Mouse (Mus musculus): ENCODE results near the gene Cyp27b1.

Cyp27b1 gene

DNA sequence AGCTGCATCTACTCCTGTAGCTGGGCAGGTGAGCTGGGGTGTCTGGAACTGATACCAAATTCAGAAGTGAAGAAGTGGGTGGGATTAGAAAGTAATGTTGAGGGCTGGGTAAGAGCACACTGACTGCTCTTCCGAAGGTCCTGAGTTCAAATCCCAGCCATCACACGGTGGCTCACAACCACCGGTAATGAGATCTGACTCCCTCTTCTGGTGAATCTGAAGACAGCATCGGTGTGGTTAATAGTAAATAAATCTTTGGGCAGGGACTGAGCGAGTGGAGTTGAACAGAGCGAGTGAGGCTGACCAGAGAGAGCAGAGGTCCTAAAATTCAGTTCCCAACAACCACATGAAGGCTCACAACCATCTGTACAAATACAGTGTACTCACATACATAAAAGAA, 37.6 kb downstream of the Cyp27b1 start:
- no peak for DNase-seq (ENCODE audit: low spot score in 2 of 2)

DNA sequence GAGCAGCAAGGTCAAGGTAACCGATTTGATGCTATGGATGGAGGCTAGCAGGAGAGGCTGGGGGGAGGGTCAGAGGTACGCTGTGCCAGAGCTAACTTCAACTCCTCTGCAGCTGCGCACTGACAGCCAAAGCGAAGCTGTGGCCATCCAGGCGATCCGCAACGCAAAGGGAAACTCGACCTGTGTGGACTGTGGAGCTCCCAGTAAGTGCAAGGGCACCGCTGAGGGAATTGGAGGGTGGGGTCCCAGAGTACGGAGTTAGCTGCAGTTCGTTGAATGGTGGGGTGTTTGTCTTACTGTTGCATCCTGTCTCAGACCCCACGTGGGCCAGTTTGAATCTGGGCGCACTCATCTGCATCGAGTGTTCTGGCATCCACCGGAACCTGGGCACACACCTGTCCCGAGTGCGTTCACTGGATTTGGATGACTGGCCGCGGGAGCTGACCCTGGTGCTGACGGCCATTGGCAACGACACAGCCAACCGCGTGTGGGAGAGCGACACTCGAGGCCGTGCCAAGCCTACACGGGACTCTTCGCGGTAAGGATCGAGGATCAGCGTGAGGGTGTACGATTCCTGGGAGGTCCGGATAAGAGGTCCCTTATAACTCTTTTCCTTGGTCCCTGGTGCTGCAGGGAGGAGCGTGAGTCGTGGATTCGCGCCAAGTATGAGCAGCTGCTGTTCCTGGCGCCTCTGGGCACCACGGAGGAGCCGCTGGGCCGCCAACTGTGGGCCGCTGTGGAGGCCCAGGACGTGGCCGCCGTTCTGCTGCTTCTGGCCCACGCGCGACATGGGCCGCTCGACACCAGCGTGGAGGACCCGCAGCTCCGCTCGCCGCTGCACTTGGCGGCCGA, 42.7 kb downstream of the Cyp27b1 start:
- peak; percentile 70 to 73 for DNase-seq (ENCODE audit: low spot score in 2 of 2)

DNA sequence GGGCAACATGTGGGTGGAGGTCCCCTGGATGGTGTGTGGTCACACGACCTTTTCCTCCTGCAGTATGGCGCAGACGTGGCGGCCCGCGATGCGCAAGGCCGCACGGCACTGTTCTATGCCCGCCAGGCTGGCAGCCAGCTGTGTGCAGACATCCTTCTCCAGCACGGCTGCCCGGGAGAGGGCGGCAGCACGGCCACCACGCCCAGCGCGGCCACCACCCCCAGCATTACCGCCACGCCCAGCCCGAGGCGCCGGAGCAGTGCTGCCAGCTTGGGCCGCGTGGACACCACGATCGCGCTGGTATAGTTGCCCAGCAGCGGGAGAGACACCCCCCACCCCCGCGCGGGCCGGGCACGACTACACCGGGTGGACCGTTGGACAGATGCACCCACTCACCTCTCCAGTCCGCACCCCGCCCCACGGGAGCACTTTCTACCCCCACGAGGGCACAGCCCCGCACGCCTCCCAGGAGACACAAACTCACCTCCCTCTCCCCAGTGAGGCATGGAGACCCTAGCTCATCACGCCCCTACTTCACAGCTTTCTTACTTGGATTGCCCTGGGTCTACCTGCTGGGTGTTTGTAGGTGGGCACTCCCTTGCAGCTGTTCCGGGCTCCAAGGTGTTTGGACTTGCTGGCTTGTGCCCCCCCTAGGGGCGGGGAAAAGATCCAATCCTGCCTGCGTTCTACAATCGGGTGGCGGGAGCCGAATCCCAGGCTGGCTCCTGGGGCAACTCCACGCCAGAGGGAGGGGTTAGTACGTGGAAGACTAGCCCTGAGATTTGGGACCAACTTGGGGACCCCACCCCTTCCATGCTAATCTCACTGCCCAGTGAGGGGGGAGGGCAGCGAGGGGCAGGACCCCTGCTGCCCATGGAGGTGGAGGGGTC, 43.7 kb downstream of the Cyp27b1 start:
- peak; percentile 60 for DNase-seq (ENCODE audit: low spot score in 2 of 2)

DNA sequence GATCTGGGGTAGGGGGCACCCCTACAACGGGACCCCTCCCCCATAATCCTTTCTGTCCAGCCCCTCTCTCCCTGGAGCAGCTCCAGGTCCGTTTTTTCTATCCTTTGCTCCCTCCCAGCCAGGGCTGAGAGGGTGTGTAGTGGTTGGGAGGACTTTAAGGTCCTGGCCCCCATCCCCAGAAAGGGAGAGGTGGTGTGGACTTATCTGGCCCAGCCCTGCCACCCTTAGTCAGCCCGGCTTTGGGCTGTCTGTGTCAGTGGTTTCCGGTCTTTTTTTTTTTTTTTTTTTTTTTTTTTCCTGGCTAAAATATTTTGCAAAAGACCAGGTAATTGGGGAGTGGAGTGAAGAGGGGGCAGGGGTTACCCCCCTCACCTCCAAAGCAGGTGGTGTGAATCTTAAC, 44.7 kb downstream of the Cyp27b1 start:
- no peak for DNase-seq (ENCODE audit: low spot score in 2 of 2)

DNA sequence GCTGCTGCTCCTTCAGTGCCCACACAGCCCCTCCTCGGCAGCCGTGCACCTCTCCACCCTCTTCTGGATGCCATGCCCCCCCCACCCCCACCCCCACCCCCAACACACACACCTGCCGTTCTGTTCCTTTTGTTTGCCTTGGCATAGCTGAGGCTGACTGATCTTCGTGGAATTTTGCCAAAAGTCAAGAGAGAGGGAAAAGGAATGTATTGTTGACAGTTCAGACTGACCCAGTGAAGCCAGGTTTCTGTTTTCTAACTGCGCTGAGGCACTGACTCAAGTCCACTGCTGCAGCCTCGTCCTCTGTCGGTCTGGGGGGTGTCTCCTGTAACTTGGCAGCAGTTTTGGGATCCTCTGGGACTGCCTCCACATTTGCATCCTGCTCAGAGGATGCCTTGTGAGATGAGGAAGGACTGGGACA, 46.3 kb downstream of the Cyp27b1 start:
- peak; percentile 56 to 78 for DNase-seq (ENCODE audit: low spot score in 2 of 2)

DNA sequence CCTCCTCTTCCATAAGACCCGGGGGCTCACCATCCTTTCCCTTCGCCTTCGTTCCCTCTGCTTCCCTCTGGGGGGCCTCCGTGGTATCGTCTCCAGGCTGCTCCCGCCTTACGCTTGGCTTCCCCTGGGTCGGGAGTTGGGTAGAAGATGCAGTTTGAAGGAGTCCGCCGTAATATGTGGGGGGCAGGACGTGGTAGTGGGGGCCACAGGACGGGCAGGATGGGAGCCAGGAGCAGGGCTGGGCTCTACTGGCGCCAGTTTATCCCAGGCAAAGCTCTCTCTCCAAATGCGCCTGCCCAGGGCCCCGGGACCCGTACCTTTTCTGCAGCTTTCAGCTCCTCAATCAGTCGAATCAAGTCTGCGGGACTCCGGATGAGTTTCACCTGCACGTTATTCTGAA, 50.5 kb downstream of the Cyp27b1 start:
- no peak for DNase-seq (ENCODE audit: low spot score in 2 of 2)

DNA sequence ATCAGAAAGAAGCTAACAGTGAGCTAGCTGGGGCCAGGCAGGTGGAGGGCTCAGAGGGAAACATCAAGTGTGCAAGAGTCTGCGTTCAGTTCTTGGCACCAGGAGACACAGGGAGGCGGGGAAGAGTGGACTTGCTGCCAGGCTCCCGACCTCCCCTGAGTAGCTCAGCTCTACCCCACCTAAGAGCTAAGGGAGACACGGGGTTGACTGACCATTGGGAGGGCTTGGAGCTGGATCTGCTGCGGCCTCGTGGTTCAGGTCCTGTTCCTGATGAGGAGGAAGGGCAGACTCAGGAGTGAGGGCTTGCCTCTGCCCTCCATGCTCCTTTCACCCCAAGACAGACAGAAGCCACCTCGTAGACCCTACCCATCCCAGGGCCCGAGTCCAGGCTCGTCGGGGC, 51.1 kb downstream of the Cyp27b1 start:
- DNase-seq (ENCODE audit: low spot score in 2 of 2) = no peak

DNA sequence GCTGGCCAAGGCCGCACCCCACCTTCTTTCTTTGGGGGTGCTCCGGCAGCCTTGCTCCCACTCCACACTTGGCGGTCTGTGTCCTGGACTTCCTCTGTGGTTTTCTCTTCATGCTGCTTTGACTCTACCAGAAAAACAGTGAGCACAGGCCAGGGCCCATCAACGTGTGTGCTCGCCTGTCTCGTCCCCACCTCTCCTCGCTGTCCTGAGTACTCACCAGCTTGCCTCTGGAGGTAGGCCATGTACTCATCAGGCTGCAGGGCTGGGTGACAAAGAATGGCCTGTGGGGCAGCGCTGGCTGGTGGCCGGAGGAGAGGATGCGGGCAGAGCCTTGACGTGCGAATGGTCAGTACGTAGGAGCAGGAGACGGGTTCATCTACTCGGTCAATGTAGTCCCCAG, 51.8 kb downstream of the Cyp27b1 start:
- DNase-seq (ENCODE audit: low spot score in 2 of 2) = no peak

DNA sequence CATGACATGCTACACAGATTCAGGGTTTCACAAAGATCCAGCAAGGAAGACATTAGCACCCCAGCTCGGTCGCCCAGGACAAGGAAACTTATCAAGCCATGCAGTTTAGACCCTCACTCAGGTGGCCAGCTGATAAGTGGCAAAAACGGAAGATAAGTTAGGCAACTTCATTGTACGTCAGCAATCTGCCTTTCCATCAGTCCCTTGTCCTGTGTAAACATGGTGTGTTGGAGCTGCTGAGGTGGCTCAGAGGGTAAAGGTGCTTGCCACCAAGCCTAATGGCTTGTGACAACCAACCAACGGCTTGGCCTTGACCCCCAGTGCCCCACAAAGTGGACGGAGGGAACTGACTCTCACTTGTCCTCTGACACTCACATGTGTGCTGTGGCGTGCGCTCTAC, 52.4 kb downstream of the Cyp27b1 start:
- no peak for DNase-seq (ENCODE audit: low spot score in 2 of 2)

DNA sequence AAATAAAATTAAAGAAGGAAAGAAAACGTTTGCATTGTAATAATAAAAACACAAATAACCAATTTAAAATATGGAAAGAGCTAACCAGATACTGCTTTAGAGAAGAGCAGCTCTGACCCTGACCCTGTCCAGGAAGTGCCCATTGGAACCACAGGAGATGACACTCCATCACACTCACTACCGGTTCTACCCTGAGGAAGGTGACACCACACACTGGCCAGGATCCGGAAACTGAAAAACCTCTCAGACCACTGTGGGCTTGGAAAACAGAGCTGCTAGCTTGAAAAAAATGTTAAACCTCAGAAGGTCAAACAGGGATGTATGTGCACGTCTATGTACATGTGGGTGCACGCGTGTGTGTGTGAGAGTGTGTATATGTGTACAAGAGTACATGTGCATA, 53.1 kb downstream of the Cyp27b1 start:
- DNase-seq (ENCODE audit: low spot score in 2 of 2) = no peak

All from right cerebral cortex, postnatal 10 days (tissue).